Mouse (Mus musculus) bone marrow, adult 2 months (tissue): Measurements from ENCODE around the gene Il2rb.
A peak's percentile ranks its signal among the peaks of the same experiment; 100 is the strongest.

Source experiments
- CTCF ChIP-seq: fragments of 200-500 bp; IDR thresholded peaks from 2 replicates; pipeline ENCODE4 v1.5.1; 2011; ENCODE audit warnings: low read length, control low read depth; ENCODE audit not compliant: control insufficient read depth, insufficient read depth
- POLR2A ChIP-seq: fragments of 200-500 bp; IDR thresholded peaks from 2 replicates; pipeline ENCODE4 v1.6.1; 2011; ENCODE audit warnings: low read depth, mild to moderate bottlenecking, control low read depth, low read length, borderline replicate concordance; ENCODE audit not compliant: control insufficient read depth

DNA sequence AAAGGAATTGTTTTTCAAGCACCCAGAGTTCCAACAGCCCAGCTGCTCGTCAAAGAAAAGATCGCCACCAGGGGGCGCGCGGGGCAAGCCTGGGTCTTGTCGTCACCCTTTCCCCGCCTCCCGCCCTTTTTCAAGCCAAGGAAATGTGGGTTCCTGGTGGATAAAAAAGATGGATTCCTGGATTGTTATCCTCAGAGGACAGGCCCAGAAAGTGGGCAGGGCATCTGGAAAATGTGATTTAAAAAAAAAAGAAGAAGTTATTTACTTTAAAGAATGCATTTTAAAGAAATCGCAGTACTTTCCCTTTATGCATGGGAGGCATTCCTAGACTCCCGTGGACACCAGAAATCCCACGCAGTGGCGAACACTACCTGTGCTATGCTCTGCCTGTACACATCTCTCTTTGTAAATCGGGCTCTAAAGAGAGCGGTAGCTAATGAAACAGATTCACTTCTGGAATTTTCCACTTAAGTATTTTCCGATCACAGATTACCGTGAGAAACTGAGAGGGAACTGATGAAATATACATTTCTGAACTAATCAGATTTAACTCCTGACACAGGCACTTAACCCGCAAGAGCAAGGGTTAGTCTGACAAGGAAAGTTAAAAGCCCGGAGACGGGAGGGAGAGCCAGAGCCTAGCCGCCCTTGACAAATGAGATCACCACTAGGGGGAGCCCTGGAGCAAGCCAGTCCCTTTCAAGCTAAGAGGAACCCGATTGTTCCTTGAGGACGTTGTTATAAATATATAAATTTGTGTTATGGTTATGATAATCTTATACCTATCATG is 47.1 kb downstream of the Il2rb start:
- peak; percentile 87 for TF ChIP-seq CTCF
- no peak for TF ChIP-seq POLR2A
